Mouse (Mus musculus) macrophage (primary cell): ENCODE data around the gene Zdhhc11. TPM values are rescaled to one million over a fixed set of nuclear protein-coding genes. Genes with fewer than 3 reads are reported as not detected.

Experiments
- H3K27ac ChIP-seq: fragments of 350-480 bp; formaldehyde crosslinking; 2 replicates; pipeline ENCODE4 v1.9.0; 2021
- H3K36me3 ChIP-seq: fragments of 350-480 bp; formaldehyde crosslinking; 2 replicates; pipeline ENCODE4 v1.9.0; 2021; ENCODE audit errors: inconsistent target
- H3K4me3 ChIP-seq: fragments of 350-480 bp; formaldehyde crosslinking; 2 replicates; pipeline ENCODE4 v1.9.0; 2021; ENCODE audit errors: inconsistent target
- H3K79me2 ChIP-seq: fragments of 350-480 bp; formaldehyde crosslinking; 2 replicates; pipeline ENCODE4 v1.9.0; 2021; ENCODE audit errors: inconsistent target
- WGBS: methylation state at CpG from one replicate; pipeline ENCODE4 v1.1.7; 2026; ENCODE audit warnings: inconsistent platforms; ENCODE audit not compliant: missing documents; 5-methylcytosine and 5-hydroxymethylcytosine counted together
- polyA plus RNA-seq: library from polyadenylated mRNA; stranded (reverse); fragments of 250-400 nt; gene quantifications from 3 replicates; pipeline ENCODE4 v1.2.4, GENCODE M21; 2018; ENCODE audit warnings: inconsistent platforms
- total RNA-seq, 78 experiments: library from RNA; depleted of rRNA; stranded (reverse); fragments of 250-400 nt; gene quantifications; 1 replicate in 9 of 78; 2 replicates in 24 of 78; 3 replicates in 43 of 78; 4 replicates in 2 of 78; pipeline ENCODE4 v1.2.4; 2018; ENCODE audit warnings: inconsistent platforms in 56 of 78

Gene Zdhhc11
- not detected for total RNA-seq (2018; cell fraction: chromatin; rRNA removed)
- not detected for total RNA-seq (2018; cell fraction: cytosol; rRNA removed)
- total RNA-seq (2018; cell fraction: nucleus; rRNA removed): not detected
- not detected in 3 replicates for polyA plus RNA-seq

DNA sequence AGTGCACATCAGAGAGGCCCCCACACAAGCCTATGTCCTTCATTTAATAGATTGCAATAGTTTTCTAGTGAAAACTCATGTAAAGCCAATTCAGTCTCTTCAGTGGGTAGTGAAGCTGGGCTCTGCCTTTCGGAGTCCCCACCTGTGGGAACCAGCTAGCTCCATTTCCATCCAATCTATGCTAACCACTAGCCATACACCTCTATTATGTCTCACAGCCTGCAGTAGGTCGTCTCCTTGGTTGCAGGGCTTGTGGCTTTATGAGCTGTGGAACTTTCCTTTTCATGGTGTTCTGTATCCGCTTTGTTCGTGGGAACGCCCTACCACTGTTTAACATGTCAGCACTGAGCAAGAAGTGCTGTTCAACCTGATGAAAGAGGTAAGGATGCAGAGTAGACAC is at the start of gene Zdhhc11:
Zdhhc11 (plus strand) TSS at position 301 of the 400 bp plus-strand sequence.
- Histone ChIP-seq H3K79me2 (no peaks in the 10 kb centered on the region), H3K36me3 (peaks cover 16% of the 10 kb centered on the region; the same call in 1 of the 2 replicates), H3K4me3 (no peak within 1 kb of the TSS), H3K27ac (no peak within 1 kb of the TSS)
- WGBS: 94% methylated on average over 5 of the region's 5 CpGs

- no peaks in the 10 kb centered on the region for H3K36me3 ChIP-seq
- H3K79me2 ChIP-seq: no peaks in the 10 kb centered on the region
- H3K27ac ChIP-seq: no peak overlapping the region
- no peak overlapping the region for H3K4me3 ChIP-seq
- 97% methylated on average over 10 of the region's 10 CpGs for WGBS
These were observed 31.4 kb upstream of the Zdhhc11 start for GRCm38 (mm10) chr13:73932201-73932600.

DNA sequence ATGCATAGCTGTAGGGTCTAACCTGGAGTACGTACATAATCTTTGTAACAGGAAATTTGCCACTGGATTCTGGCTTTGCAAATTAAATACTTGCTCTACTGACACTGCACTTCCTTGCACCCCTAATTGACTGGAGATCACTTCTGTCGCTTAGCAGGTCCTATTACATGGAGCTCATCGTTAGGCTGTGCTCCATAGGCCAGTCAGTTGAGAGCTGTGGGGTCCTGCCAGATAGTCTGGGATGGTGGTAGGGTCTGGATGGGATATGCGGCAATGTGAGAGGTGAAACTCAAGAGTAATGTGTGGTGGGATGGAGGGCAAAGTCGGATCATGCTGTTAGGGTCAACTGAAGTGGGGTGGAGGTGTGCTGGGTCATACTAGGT is 26.7 kb upstream of the Zdhhc11 start:
- WGBS: 9% methylated on average over 5 of the region's 5 CpGs

DNA sequence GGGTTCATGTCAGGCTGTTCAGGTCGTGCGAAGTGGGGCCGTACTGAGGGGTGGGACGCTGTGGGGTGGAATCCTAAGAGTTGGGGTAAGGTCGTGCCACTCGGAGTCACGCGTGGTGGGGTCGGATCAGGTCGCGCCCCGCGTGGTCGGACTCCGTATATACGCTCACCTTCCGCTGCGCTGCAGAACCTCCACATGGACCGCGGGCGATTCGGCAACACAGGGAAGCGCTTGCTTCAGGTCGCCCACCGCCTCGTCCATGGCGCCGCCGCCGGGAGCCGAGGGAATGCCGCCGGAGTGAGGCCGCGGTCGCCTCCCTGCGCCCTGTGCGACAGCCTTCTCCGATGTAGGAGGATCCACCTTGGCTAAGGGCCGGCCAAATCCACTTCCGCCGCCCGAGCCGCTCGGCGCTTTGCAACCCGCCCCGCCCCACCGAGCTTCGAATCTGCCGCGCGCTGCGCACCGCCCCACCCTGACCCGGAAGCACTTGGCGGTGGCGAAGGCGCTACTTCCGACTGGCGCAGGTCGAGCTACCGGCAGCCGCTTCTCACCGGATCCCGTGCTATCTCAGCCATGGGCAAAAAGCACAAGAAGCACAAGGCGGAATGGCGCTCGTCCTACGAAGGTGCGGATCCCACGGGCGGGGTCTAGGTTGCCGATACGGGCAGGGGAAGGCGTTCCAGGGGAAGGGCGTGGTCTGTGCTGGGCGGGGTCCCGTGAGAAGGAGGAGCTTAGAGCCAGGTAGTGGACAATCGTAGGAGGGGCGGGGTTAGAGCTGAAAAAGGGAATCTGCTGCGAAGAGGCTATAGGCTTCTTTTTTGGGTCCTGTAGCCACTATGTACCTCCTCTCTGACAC is 26.1 kb upstream of the Zdhhc11 start, which contains the start of the genes Trip13 and Brd9:
Trip13 (minus strand) TSS at position 464 of the 856 bp plus-strand sequence.
Brd9 (plus strand) TSS at position 491 of the 856 bp plus-strand sequence.
- under 1% methylated on average over 74 of the region's 82 CpGs for WGBS
- Histone ChIP-seq H3K36me3 (peaks cover 8% of the 10 kb centered on the region), H3K79me2 (no peaks in the 10 kb centered on the region), H3K27ac (peak within 1 kb of the TSS; percentile 85), H3K4me3 (peak within 1 kb of the TSS; percentile 66)

More for the DNA sequence above, 26.7 kb upstream of the Zdhhc11 start:
- peaks cover 2% of the 10 kb centered on the region; the same call in 1 of the 2 replicates for H3K36me3 ChIP-seq
- H3K27ac ChIP-seq: peak overlapping the region; percentile 25
- peak overlapping the region; percentile 66 for H3K4me3 ChIP-seq
- no peaks in the 10 kb centered on the region for H3K79me2 ChIP-seq

- H3K79me2 ChIP-seq: no peaks in the 10 kb centered on the region
- 2% methylated on average over 13 of the region's 13 CpGs for WGBS
- peak overlapping the region; percentile 66 for H3K4me3 ChIP-seq
- H3K27ac ChIP-seq: peak overlapping the region; percentile 85
- H3K36me3 ChIP-seq: peaks cover 14% of the 10 kb centered on the region
These were observed 25.5 kb upstream of the Zdhhc11 start for GRCm38 (mm10) chr13:73938177-73938560.

- Histone ChIP-seq H3K27ac (no peak overlapping the region), H3K4me3 (no peak overlapping the region), H3K79me2 (no peaks in the 10 kb centered on the region), H3K36me3 (peaks cover 22% of the 10 kb centered on the region)
- 98% methylated on average over 5 of the region's 5 CpGs for WGBS
These were observed 24.6 kb upstream of the Zdhhc11 start for GRCm38 (mm10) chr13:73939101-73939500.

GRCm38 (mm10) chr13:73944606-73945005 is 19.0 kb upstream of the Zdhhc11 start:
- 97% methylated on average over 9 of the region's 9 CpGs for WGBS
- Histone ChIP-seq H3K27ac (no peak overlapping the region), H3K79me2 (no peaks in the 10 kb centered on the region), H3K4me3 (no peak overlapping the region), H3K36me3 (peaks cover 68% of the 10 kb centered on the region)

DNA sequence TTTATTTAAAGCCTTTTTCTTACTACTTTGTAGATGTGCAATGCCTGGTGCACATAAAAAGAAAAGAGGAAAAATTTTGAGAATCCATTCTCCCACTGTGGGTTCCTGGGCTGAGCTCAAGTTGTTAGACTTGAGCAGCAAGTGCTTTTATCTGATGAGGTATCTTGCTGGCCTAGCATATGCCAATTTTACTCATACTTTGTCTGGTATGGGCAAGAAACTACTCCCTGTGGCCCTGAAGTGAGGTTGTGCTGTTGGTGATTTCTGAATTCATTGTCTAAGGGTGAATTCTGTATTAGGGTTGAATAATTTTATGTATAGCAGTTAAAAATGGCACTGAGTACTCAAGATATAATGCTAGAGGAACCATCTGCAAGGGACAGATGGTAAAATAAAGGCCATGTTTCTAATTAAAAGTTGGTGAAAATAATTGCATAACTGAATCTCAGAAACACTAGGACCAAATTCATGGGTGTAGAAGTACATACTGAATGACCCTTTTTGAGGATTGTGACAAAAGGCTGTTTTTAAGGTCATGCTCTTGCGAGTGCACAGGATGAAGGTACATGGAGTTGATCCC is 10.0 kb upstream of the Zdhhc11 start:
- no peak overlapping the region for H3K4me3 ChIP-seq
- H3K36me3 ChIP-seq: peaks cover 72% of the 10 kb centered on the region
- no peaks in the 10 kb centered on the region for H3K79me2 ChIP-seq
- no peak overlapping the region for H3K27ac ChIP-seq
- 100% methylated on average over 1 of the region's 1 CpGs for WGBS

GRCm38 (mm10) chr13:73954666-73955065 is 9.0 kb upstream of the Zdhhc11 start:
- no peak overlapping the region for H3K4me3 ChIP-seq
- no peaks in the 10 kb centered on the region for H3K79me2 ChIP-seq
- peaks cover 66% of the 10 kb centered on the region for H3K36me3 ChIP-seq
- H3K27ac ChIP-seq: no peak overlapping the region
- 88% methylated on average over 6 of the region's 6 CpGs for WGBS

DNA sequence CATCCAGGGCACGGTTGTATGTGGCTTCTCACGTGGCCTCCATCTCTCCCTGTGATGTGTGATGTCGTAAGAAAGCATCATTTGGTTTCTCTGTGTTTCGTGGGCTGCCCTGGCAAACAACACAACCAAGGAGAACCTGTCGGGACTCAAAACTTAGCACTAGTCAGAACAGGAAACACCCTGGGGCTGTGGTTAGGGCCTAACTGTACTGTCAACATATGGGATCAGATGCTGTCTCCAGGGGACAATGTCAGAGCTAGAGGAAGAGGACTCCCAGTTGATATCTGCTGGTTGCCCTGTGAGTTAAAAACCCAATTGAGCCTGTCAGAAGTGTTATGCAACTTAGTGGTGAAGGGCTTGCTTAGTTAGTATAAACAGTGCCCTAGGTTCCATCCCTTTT is 8.1 kb upstream of the Zdhhc11 start:
- Histone ChIP-seq H3K4me3 (no peak overlapping the region), H3K36me3 (peaks cover 66% of the 10 kb centered on the region), H3K27ac (no peak overlapping the region), H3K79me2 (no peaks in the 10 kb centered on the region)
- 35% methylated on average over 5 of the region's 5 CpGs for WGBS

- Histone ChIP-seq H3K36me3 (peaks cover 41% of the 10 kb centered on the region), H3K4me3 (no peak overlapping the region), H3K27ac (no peak overlapping the region), H3K79me2 (no peaks in the 10 kb centered on the region)
- WGBS: 94% methylated on average over 10 of the region's 10 CpGs
These were observed 3.5 kb upstream of the Zdhhc11 start for GRCm38 (mm10) chr13:73960117-73960652.

DNA sequence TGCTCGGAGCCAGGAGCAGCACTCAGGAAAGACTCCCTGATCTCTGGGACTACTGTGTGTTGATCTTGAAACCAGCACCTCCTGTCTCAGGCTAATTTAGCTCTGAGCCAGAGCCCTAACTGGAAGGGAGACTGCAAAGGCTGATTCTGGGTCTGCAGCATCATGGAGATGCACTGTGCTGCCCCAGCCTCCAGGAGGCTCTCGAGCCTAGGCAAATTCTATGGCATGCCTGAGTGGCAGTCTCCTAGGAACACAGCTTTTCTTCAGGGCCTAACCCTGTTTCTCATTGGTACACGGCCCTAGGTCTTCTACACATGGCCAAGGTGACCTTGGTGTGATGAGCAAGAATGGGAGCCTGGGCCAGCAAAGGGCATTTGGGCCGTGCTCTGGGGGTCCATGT is 2.5 kb upstream of the Zdhhc11 start:
- Histone ChIP-seq H3K36me3 (peaks cover 36% of the 10 kb centered on the region; the same call in 1 of the 2 replicates), H3K79me2 (no peaks in the 10 kb centered on the region), H3K4me3 (no peak overlapping the region), H3K27ac (no peak overlapping the region)
- WGBS: 94% methylated on average over 4 of the region's 4 CpGs

GRCm38 (mm10) chr13:73970545-73971448 is 7.1 kb downstream of the Zdhhc11 start:
- H3K36me3 ChIP-seq: no peaks in the 10 kb centered on the region
- H3K27ac ChIP-seq: no peak overlapping the region
- H3K4me3 ChIP-seq: no peak overlapping the region
- 35% methylated on average over 10 of the region's 12 CpGs for WGBS
- no peaks in the 10 kb centered on the region for H3K79me2 ChIP-seq

- no peaks in the 10 kb centered on the region for H3K79me2 ChIP-seq
- H3K36me3 ChIP-seq: no peaks in the 10 kb centered on the region
- no peak overlapping the region for H3K27ac ChIP-seq
- no peak overlapping the region for H3K4me3 ChIP-seq
- 86% methylated on average over 3 of the region's 3 CpGs for WGBS
These were observed 10.9 kb downstream of the Zdhhc11 start for GRCm38 (mm10) chr13:73974523-73974922.
